Mouse (Mus musculus) left cerebral cortex, postnatal 14 days (tissue): ENCODE measurements at regions not wholly inside any gene's neighbourhood (a gene's known extent, or its start where the extent isn't known, plus 50 kb on each side); places are given as distances from the start of the nearest gene placed in this dataset.
A peak's percentile ranks its signal among the peaks of the same experiment; 100 is the strongest.

Experiments used
- DNase-seq, 2 experiments: peaks; one replicate each; pipeline ENCODE4 v3.0.0; 2021 to 2022; ENCODE audit warnings: low spot score in 2 of 2, mixed read lengths in 1 of 2
- intact Hi-C: fragments of 180-260 bp; cut with DNase I; formaldehyde crosslinking; loops from one replicate; pipeline ENCODE4 v1.15.1; 2025

DNA sequence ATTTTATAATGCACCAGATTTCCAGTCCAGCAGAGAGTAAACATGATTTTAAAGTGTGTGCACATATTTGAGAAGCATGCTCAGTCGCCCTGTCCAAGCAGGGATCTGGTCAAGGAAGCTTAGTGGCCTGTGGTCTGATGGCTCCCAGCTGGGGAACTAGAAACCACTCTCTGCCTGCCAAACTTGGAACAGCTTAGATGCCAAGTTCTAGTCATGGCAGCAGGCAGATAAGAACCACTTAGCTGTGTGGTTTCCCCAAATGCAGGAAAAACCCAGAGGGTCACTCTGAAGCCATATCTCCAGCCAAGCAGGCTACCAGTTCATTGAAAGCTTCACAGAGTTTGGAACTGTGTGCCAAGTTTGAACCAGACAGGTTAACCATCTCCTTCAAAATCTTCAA lies 86.1 kb downstream of the Fam114a2 start:
- no peak for DNase-seq
- intact Hi-C loops: no loop called here

DNA sequence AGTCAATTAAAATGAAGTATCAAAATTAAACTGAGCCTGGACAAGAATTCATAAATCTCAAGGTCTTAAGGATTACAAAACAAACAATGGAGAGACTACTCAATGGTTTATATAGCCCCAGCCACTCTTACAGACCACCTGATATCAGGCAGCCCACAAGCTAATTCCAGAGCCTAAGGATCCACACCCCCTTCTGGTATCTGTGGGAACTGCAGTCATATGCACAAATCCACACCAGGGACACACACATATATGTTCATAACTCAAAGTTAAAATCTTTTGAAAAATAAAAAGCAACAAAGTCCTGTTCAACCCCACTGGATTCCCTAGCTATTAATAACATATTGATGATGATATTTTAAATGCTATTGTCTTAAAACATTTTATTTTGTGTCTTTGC lies 86.5 kb downstream of the Fam114a2 start:
- intact Hi-C loops: no loop called here
- DNase-seq: no peak

DNA sequence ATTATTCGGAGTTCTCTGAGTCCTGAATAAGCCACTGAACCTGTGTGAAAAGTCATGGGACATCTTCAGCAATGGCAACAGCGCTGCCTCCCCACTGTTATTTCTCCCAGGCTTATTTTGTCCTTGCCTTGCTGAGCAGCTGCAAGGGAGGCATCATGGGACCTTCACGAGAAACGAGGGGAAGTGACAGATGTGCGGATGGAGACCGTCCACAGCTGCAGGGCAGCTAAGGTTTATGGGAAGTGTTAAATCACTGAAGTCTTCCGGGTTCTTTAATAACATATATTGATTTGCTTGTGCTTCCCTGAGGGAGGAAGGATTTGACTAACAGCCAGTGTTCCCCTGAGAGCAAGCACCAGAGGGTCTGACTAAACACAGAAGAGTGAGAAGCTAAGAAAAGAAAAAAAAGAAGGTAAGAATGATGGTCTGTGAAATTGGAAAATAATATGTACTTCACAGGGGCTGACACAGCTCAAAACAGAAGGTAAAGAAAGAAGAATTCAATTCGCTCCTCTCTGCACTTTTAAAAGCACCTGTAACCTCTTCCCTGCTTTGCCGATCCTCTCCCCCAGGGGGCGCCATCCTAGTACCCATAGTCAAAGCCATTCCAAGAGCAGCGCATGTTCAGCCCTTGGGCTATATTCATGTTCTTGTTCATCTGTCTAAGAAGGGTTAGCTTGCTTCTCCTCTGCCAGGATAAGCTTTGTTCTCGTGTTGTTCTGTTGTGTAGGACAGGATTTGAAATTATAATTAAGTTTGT lies 92.2 kb downstream of the Fam114a2 start:
- DNase-seq: peak in 1 of 2 experiments; percentile 28

DNA sequence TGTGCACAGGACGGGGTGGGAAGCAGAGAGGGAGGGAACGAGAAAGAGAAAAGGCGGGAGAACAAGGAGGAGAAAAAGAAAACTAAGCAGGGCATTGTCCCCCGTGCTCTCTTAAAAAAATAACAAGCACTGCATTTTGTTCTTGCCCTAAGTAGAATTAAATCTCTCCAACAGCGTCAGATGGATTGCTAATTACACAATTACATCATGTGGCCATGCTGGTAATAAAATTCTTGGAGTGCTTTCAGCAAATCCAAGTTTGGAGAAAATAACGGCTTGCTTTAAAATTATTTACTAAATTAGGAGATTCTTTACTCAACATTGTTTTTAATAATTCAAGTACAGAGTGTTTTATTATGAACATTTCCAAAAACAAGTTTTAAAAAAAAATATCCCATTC lies 99.0 kb downstream of the Fam114a2 start:
- intact Hi-C loops: no loop called here

More for the DNA sequence above, 92.2 kb downstream of the Fam114a2 start:
- intact Hi-C loops: no loop called here

DNA sequence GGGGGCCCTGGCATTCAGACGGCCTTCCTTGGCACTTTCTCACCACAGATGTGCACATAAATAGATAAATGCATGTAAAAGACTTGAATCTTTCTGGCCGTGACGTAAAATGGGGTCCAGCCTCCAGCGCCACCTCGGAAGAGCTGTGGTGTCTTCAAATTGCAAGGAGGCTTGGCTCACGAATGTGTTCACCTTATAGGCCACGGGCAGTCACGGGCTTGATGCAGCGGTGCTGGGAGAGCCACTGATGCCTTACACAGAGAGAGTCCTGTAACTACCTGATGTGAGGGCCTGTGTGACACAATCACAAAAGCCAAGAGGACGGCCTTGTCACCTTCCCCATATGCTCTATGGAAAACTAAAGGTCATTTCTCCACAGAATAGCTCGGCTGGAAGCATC lies 102.4 kb downstream of the Fam114a2 start:
- DNase-seq: no peak
- intact Hi-C loops: no loop called here

More for the DNA sequence above, 99.0 kb downstream of the Fam114a2 start:
- DNase-seq: no peak

DNA sequence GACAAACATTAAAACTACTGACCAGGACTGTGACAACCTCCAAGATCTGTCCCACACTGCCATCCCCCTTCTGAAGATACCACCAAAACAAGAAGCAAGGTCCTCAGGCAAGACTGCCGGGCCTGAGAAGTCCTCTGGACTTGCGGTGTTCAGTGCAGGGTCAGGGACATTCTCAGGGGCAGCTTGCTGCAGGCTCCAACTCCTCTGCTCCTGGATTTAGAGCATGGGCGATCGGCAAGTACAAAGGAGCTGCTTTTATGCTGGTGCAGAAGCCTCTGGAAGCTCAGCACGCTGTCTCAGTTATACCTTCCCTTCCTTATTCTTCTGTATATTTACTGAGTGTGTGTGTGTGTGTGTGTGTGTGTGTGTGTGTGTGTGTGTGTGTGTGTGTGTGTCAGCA lies 103.2 kb downstream of the Fam114a2 start:
- DNase-seq: no peak
- intact Hi-C loops: no loop called here

DNA sequence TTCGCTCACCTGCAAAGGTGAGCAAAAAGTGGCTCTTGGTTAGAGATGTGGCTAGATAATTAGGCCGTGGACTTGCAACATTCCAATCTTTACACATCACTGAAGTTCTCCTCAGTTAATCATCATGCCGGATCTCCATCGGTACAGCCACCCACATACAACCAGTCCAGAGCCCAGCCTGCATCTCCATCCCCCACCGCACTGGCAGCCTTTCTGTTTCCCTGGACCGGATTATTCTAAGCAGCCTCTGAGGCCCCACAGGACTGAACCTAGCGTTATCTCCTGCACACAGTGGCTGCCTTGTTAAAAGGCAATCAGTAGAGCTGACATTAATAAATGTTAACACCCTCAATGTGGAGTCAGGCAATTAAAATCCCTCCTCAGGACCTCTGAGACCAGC lies 103.7 kb downstream of the Fam114a2 start:
- intact Hi-C loops: no loop called here
- DNase-seq: peak in 1 of 2 experiments; percentile 20

DNA sequence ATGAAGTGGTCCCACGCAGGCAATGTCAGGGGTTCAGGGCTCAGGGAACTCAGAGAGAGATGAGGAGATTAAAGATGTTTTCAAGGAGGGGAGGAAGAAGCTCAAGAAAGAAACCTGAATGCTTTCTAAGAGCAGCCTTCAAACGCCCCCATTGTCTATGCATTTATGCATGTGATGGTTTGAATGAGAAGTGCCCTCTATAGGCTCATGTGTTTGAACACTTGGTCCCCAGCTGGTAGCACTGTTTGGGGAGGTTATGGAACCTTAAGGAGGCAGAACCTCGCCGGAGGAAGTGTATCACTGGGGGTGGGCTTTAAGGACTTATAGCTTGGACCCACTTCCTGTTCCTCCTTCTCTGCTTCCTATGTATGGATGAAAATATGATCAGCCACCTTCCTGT lies 105.1 kb downstream of the Fam114a2 start:
- intact Hi-C loops: no loop called here
- no peak for DNase-seq

DNA sequence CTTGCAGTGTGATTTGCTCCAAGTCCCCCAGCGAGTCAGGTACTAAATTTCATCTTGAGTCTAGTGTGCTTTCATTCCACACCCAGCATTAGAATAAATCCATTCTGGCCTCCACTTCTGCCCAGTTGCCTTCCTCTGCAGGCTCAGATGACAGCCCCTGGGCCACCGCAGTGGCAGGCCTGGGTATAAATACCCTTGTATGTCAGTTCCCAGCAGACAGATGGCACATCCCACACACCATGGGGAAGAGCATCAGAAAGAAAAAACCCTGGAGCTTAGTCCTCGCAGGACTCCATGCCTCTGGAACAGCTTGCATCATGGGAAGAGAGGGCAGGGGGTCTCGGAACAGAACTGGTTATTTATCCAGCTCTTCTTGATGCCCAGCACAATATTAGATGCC lies 105.7 kb downstream of the Fam114a2 start:
- intact Hi-C loops: no loop called here
- peak; percentile 60 to 76 for DNase-seq

DNA sequence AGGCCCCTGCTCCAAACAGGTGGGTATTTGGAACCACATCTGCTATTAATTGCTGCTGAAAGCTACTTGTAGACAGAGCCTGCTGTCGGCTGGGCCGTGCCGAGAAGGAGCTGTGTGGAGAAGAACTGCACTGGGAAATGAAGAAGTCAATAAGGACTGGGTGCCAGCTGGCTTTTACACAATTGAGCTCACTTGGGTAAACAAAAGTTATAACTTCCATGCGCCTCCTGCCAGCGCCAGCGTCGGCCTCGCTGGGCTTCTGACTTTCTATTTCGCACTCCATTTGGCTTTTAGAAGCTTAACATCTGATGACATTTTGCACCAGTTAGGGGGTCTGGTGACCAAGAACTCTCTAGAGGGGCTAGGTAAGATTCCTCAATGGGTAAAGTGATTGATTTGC lies 114.2 kb downstream of the Fam114a2 start:
- intact Hi-C loops: no loop called here
- DNase-seq: peak in 1 of 2 experiments; percentile 16

DNA sequence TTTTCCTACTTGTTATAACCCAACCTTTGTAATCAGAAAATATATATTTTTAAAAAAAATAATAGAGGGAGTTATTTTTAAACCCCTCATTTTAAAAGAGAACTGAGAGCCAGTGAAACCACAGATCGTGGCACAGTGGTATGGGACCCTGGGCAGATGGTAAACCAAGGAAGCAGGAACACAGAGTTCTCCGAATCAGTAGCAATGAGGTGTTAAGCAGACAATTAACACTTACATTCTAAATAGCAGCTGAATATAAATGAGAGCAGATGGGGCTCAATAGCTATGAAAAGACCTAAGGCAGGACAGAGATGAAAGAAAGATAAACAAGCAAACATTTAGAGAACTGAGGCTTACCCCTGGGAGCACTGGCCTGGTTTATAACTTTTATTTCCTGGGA lies 116.8 kb downstream of the Fam114a2 start:
- intact Hi-C loops: no loop called here
- DNase-seq: no peak

DNA sequence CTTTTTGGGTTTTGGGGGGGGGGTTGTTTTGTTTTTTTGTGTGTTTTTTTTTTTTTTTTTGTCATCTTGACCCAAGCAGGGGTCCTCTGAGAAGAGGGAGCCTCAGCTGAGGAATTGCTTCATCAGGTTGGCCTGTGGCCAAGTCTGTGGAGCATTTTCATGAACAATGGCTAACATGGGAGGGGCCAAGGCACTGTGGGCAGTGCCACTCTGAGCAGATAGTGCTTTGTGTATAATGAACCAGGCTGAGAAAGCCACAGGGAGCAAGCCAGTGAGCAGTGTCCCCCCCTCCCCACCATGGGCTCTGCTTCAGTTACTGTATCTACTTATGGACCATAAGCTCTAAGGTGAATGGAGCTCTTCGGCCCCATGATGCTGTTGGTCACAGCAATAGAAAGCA lies 119.1 kb downstream of the Fam114a2 start:
- intact Hi-C loops: no loop called here
- no peak for DNase-seq

DNA sequence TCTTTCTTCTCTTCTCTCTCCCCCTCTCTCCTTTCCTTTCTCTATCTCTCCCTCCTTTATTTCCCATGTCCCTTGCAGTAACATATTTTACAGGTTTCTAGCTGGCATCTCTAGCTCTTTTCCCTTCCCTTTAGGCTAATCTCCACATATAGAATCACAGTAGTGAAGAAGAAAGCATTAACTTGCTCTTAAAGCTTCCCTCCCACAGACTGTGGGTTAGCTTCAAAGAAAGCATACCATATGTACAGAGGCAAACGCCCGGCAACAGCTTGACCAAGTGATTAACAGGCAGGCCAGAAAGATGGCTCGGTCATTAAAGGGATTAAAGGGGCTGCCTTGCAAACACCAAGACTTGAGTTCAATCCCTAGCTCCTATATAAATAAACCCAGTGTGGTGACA lies 122.0 kb downstream of the Fam114a2 start:
- DNase-seq: no peak
- intact Hi-C loops: no loop called here

DNA sequence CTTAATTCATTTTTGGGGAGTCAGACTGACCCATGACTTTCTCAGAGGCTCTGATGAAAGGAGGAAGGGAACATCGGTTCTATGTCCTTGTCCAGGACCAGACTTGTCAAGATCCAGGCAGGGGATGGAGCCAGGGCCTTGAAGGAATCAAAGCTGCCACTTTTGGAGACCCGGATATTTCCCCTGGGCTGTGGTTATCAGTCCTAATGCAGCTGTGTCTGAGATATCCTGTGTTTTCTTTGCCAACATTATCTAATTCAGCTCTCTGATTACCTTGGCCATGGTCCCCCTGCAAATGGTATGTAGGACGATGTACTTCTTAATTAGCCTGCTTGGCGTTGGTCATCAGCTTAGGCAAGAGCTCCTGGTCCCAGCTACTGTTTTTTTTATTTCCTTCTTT lies 127.6 kb downstream of the Fam114a2 start:
- no peak for DNase-seq
- intact Hi-C loops: no loop called here
